Mouse (Mus musculus) olfactory bulb, adult 2 months (tissue): ENCODE data around the gene Krt88.

Experiments
- CTCF ChIP-seq: fragments of 200-500 bp; IDR thresholded peaks from 2 replicates; pipeline ENCODE4 v1.5.1; 2012; ENCODE audit warnings: low read depth, mild to moderate bottlenecking, low read length, moderate library complexity; ENCODE audit not compliant: insufficient read depth
- POLR2A ChIP-seq: fragments of 200-500 bp; IDR thresholded peaks from 2 replicates; pipeline ENCODE4 v1.6.1; 2012; ENCODE audit warnings: mild to moderate bottlenecking, low read depth, low read length, moderate library complexity; ENCODE audit not compliant: insufficient read depth

DNA sequence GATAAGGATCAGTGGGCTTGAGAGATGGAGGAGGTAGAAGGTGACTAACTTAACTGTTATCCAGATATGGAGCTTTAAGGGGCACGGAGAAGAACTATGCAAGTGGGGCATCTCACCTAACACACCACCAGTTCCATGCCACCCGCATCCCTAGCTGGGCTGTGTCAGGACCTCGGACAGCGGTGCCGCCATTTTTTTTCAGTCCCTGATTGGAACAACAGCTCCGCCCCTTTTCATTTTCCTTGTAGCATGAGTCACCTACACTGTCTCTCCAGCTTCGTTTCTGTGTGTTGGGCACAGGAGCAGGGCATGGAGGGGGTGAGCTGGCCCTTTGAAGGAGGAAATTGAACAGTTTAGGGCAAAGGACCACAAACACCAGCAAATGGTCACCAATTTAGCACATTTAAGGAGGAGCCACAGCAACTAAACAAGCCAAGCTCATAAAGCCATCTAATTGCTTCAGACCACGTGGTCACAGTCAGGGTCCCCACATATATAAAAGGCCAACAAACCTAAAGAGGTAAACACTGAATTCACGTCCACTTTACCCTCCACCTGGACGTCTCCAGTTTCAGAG lies 25.5 kb downstream of the Krt88 start, which contains the start of gene Krt86:
- TF ChIP-seq CTCF, result no peak
- TF ChIP-seq POLR2A, result no peak
